Mouse (Mus musculus) erythroblast, embryonic 14.5 days (primary cell): ENCODE results near the gene Dlgap1.

Experiments used
- GATA1 ChIP-seq: IDR thresholded peaks from 2 replicates; pipeline ENCODE4 v1.6.1; 2012; ENCODE audit warnings: low read length, inconsistent platforms, mixed read lengths
- TAL1 ChIP-seq: IDR thresholded peaks from 3 replicates; pipeline ENCODE4 v1.6.1; 2012; ENCODE audit warnings: low read length, inconsistent platforms, mixed read lengths

DNA sequence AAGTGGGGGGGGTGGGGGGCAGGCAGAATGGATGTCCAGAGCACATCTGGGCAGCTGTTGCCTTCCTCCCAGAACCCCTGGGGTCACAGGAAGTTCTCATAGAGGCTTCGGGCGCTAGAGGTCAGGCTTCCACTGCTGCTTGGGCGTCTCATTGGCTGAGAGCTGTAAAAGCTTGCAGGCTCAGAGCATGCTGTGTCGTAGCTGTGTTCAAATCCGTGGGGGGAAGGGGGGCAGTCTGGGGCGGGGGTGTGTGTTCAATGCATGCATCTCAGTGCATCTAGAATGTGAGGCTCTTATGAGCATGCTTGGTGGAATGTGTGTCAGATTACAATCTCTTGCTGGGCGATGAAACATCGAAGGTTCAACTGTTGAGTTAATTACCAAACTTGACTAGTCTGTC lies 751.9 kb downstream of the Dlgap1 start:
- TF ChIP-seq GATA1 (no peak), TAL1 (no peak)
